Mouse (Mus musculus): ENCODE results near the gene Ints6l. TPM values are rescaled to one million over a fixed set of nuclear protein-coding genes. Genes with fewer than 3 reads are reported as not detected.
A peak's percentile ranks its signal among the peaks of the same experiment; 100 is the strongest.

Ints6l gene
- total and polyA plus RNA-seq, 3 experiments = 6.3 to 178 (median 143) TPM

DNA sequence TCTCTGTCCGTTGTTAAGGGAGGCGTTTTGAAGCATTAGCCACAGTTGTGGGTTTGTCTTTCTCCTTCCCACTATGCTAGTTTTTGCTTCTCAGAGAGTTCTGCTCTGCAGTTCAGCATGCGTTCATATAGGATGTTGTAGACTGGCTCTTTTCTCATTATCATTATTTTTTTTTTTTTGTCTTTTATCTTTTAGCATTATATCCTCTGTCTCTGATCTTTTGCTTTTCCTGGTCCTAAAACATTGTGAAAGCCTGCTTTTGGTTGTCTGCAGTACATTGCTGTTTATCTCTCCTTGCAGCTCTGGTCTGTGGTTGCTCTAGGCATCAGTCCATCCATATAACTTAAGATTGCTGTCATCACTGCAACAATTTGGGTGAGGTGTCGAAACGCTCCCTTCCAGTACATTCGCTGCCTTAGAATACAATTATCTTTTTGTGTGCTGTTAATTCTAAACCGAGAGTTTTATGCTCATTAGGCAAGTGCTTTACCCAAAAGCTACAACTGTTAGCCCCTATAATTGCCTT lies 18.8 kb upstream of the Ints6l start:
- peak; percentile 63 for ATAC-seq (ENCODE audit: extremely low read depth, insufficient number of reproducible peaks, low FRiP score, poor library complexity, severe bottlenecking)
- no peaks in the 10 kb centered on the region for H3K36me3 ChIP-seq (replicated peaks)
- TF ChIP-seq TAL1 (conservative IDR thresholded peaks at IDR 0.05; ENCODE audit: low read depth, low read length) (peak; percentile 33; the same call in 1 of the 2 replicates), POLR2AphosphoS5 (IDR thresholded peaks at IDR 0.05; ENCODE audit: insufficient replicate concordance, low read depth, low read length) (no peak)
- H3K9me3 ChIP-seq (replicated peaks) = no peaks in the 10 kb centered on the region
- H3K4me3 ChIP-seq (ENCODE audit: low read depth, low read length) = no peak overlapping the region
- no peak for DNase-seq (ENCODE audit: low spot score)
- no peaks in the 10 kb centered on the region for H3K27me3 ChIP-seq (ENCODE audit: insufficient read depth, low read length)
- peaks cover 8% of the 10 kb centered on the region for H3K4me1 ChIP-seq (ENCODE audit: insufficient read depth, low read depth, low read length)

DNA sequence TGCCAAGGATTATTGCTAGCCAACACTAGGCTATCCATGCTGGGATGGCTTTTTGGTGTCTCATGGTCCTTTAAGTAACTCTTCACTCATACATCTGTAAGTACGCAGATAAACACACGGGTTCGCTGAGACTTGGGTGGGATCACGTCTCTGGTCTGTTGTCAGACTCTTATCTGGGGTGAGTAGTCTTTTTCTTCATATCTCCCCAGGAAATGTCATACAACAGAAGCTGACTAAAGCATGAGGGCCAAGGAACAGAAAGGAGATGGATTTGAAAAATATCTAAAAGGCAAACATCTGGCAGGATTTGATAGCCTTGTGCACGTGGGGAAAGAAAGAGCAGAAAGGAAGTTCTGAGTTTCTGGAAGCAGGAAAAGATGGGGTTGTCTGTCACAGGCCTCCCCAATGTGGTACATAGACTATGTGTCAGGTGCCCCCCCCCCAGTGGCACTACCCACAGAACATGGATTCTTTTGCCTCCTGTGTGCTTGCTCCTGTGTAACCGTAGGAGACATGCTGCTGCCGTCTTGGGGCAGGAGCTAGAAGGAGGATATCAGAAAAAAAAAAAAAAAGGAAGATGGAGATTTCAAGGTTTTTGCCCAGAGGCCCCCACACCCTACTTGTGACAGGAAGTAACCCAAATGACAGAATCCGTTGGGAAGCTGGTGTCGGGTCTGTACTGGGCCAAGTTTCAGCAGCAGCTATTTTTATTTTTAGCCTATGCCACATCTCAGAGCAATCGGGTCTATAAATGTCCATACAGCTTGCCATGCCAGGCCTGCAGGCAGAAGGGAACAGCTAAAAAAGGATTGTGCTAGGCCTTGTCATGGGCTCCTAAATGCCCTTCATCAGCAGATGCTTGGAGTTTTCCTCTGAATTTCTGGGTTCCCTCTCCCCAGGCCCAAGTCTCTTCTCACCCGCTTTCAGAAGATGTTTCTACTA lies 7.9 kb upstream of the Ints6l start:
- ATAC-seq (ENCODE audit: extremely low read depth, insufficient number of reproducible peaks, low FRiP score, poor library complexity, severe bottlenecking) (peak; percentile 89), DNase-seq (ENCODE audit: low spot score) (no peak)
- Histone ChIP-seq H3K4me3 (ENCODE audit: low read depth, low read length) (no peak overlapping the region; the same call in 1 of the 2 replicates), H3K9me3 (replicated peaks) (no peaks in the 10 kb centered on the region), H3K36me3 (replicated peaks) (no peaks in the 10 kb centered on the region), H3K4me1 (ENCODE audit: insufficient read depth, low read depth, low read length) (peaks cover 36% of the 10 kb centered on the region), H3K27me3 (ENCODE audit: insufficient read depth, low read length) (no peaks in the 10 kb centered on the region)
- TF ChIP-seq POLR2AphosphoS5 (IDR thresholded peaks at IDR 0.05; ENCODE audit: insufficient replicate concordance, low read depth, low read length) = no peak
- peak; percentile 54 for TF ChIP-seq TAL1 (conservative IDR thresholded peaks at IDR 0.05; ENCODE audit: low read depth, low read length)

DNA sequence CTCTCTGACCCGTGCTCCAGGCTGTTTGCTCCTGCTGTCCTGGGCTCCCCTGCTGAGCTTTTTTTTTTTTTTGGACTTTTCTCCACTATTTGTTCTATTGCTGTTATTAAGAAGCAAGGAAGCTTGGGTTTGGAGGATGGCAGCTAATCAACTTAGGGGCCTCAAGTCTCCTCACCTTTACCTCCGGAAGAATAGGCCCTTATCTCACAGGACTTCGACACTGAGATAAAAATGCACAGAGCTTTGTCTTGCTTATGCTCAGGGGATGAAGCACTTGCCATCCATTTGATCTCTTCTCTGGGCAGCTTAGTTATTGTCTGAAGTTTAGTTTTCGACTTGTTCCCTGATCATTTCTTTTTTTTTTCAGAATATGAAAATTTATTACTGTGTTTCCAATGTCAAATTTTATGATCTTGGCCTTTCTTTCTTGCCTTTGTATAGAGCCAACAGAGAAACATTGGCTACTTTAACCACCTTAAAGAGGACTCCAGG lies 7.1 kb upstream of the Ints6l start, which contains the start of gene Gm2174:
Gene Gm2174 (plus strand): TSS at position 442 of the 492 bp plus-strand sequence.
- no peak for TF ChIP-seq TAL1 (conservative IDR thresholded peaks at IDR 0.05; ENCODE audit: low read depth, low read length)
- H3K27me3 ChIP-seq (ENCODE audit: insufficient read depth, low read length) = no peaks in the 10 kb centered on the region
- ATAC-seq (ENCODE audit: extremely low read depth, insufficient number of reproducible peaks, low FRiP score, poor library complexity, severe bottlenecking) (no peak), DNase-seq (ENCODE audit: low spot score) (no peak)
- H3K9me3 ChIP-seq (replicated peaks) = no peaks in the 10 kb centered on the region
- H3K4me3 ChIP-seq (ENCODE audit: low read depth, low read length) = no peak within 1 kb of the TSS; the same call in 1 of the 2 replicates
- no peaks in the 10 kb centered on the region for H3K36me3 ChIP-seq (replicated peaks)
- peaks cover 42% of the 10 kb centered on the region for H3K4me1 ChIP-seq (ENCODE audit: insufficient read depth, low read depth, low read length)

DNA sequence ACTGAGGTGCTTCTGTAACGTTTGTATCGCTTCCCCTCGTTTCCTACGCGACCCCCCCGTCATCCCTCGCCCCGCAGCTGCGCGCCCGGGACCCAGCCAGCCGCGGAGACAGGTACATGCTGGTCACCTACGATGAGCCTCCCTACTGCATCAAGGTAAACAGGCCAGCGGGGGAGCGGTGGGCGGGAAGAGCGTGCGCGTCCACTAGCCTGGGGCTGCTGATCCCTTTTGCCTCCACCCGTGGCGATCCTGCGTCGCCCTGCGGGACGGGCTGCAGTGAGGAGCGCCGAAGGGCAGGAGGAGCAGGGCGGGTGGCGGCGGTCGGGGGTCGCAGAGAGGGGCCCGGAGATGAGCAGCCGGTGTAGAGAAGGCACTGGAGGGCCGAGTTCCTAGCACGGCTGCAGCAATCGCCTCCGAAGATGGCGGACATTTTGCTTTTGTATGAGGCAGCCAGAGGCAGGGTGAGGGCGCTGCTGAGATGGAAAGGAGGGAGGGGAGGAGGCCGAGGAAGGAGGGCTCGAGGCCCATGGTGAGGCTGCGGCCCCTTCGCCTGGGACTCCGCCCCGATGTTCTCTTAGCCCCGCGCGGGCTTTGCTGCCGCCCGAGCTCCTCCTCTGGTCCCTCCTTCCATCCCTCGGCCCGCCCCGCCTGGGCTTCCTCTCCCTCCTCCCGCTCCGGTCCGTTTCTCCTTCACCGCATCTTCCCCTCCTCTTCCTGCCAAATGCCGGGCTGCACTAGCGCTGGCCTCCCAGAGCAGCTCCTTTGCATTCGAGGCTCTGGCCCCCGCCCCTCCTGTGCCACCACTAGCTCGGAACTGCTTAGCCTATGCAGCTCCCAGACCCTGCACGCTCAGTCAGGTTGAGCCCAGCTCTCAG lies 952 bp downstream of the Ints6l start:
- no peaks in the 10 kb centered on the region for H3K9me3 ChIP-seq (replicated peaks)
- H3K4me1 ChIP-seq (ENCODE audit: insufficient read depth, low read depth, low read length) = peaks cover 25% of the 10 kb centered on the region
- H3K36me3 ChIP-seq (replicated peaks) = peaks cover 6% of the 10 kb centered on the region
- H3K4me3 ChIP-seq (ENCODE audit: low read depth, low read length) = peak overlapping the region; percentile 84
- no peaks in the 10 kb centered on the region for H3K27me3 ChIP-seq (ENCODE audit: insufficient read depth, low read length)
- DNase-seq (ENCODE audit: low spot score) (peak; percentile 73), ATAC-seq (ENCODE audit: extremely low read depth, insufficient number of reproducible peaks, low FRiP score, poor library complexity, severe bottlenecking) (peak; percentile 75)
- TF ChIP-seq CTCF (IDR thresholded peaks at IDR 0.05; ENCODE audit: low read depth, low read length) (no peak), TAL1 (conservative IDR thresholded peaks at IDR 0.05; ENCODE audit: low read depth, low read length) (no peak), GATA2 (IDR thresholded peaks at IDR 0.05; ENCODE audit: borderline replicate concordance, low read depth, low read length) (no peak), GATA1 (IDR thresholded peaks at IDR 0.05; ENCODE audit: borderline replicate concordance, low read length) (no peak), POLR2AphosphoS5 (IDR thresholded peaks at IDR 0.05; ENCODE audit: insufficient replicate concordance, low read depth, low read length) (no peak)

DNA sequence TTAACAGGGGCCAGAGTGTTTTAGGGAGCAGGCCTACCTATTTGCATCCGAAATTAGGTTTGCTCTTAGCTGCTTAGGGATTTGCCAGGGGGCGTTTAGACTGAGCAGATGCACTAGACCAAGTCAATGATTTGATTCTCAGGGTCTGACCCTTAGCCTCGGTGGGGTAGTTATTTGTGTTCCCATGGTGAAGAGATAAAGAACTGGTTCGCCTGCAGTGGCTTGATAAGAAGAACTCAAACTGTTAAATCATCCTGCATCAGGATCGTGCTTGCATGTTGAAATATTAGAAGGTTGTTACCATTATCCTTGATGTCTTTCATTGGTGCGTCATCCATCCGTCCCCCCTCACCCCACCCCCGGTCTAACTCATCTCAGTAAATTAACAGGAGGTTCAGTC lies 1.7 kb downstream of the Ints6l start:
- TF ChIP-seq GATA1 (IDR thresholded peaks at IDR 0.05; ENCODE audit: borderline replicate concordance, low read length) = no peak
- no peak for TF ChIP-seq GATA2 (IDR thresholded peaks at IDR 0.05; ENCODE audit: borderline replicate concordance, low read depth, low read length)
- TF ChIP-seq POLR2AphosphoS5 (IDR thresholded peaks at IDR 0.05; ENCODE audit: insufficient replicate concordance, low read depth, low read length) = no peak
- TF ChIP-seq TAL1 (conservative IDR thresholded peaks at IDR 0.05; ENCODE audit: low read depth, low read length) = peak; percentile 83
- H3K4me3 ChIP-seq (ENCODE audit: low read depth, low read length) = peak overlapping the region; percentile 84; the same call in 1 of the 2 replicates
- DNase-seq (ENCODE audit: low spot score) = peak; percentile 39
- no peaks in the 10 kb centered on the region for H3K9me3 ChIP-seq (replicated peaks)
- ATAC-seq (ENCODE audit: extremely low read depth, insufficient number of reproducible peaks, low FRiP score, poor library complexity, severe bottlenecking) = peak; percentile 55
- H3K27me3 ChIP-seq (ENCODE audit: insufficient read depth, low read length) = no peaks in the 10 kb centered on the region
- H3K36me3 ChIP-seq (replicated peaks) = peaks cover 9% of the 10 kb centered on the region
- peaks cover 30% of the 10 kb centered on the region for H3K4me1 ChIP-seq (ENCODE audit: insufficient read depth, low read depth, low read length)

Data from G1E (cell line).